Mouse (Mus musculus) neural tube, embryonic 13.5 days (tissue): ENCODE results near the gene Gm4450. TPM values are rescaled to one million over a fixed set of nuclear protein-coding genes. Genes with fewer than 3 reads are reported as not detected.
"Not testable (repeated sequence)": the region's sequence is repeated elsewhere in the genome, so short reads cannot be mapped to it uniquely, and the experiment has no call there.

Source experiments
- ATAC-seq: fragments of 200-750 bp; cut with Nextera tagmentation; 2 replicates; pipeline ENCODE4 v1.8.0; 2017; ENCODE audit warnings: low read depth, mild to moderate bottlenecking, moderate TSS enrichment, moderate library complexity
- H3K27ac ChIP-seq: fragments of 300-500 bp; sonication (generic); replicated peaks from 2 replicates; pipeline ENCODE4 v1.5.1; 2015; ENCODE audit warnings: moderate library complexity, mild to moderate bottlenecking, inconsistent platforms
- H3K27me3 ChIP-seq: fragments of 300-500 bp; sonication (generic); 2 replicates; pipeline ENCODE4 v1.6.1; 2015; ENCODE audit warnings: mild to moderate bottlenecking, inconsistent platforms
- H3K36me3 ChIP-seq: fragments of 300-500 bp; sonication (generic); 2 replicates; pipeline ENCODE4 v1.6.1; 2015; ENCODE audit warnings: mild to moderate bottlenecking, inconsistent platforms
- H3K4me1 ChIP-seq: fragments of 300-500 bp; sonication (generic); replicated peaks from 2 replicates; pipeline ENCODE4 v1.6.1; 2015; ENCODE audit warnings: inconsistent platforms
- H3K4me2 ChIP-seq: fragments of 300-500 bp; sonication (generic); 2 replicates; pipeline ENCODE4 v1.6.1; 2015; ENCODE audit warnings: inconsistent platforms, mild to moderate bottlenecking, moderate library complexity
- H3K4me3 ChIP-seq: fragments of 300-500 bp; sonication (generic); 2 replicates; pipeline ENCODE4 v1.5.1; 2015; ENCODE audit warnings: mild to moderate bottlenecking, inconsistent platforms
- H3K9ac ChIP-seq: fragments of 300-500 bp; sonication (generic); 2 replicates; pipeline ENCODE4 v1.6.1; 2015; ENCODE audit warnings: moderate library complexity, mild to moderate bottlenecking, inconsistent platforms
- H3K9me3 ChIP-seq: fragments of 300-500 bp; sonication (generic); 2 replicates; pipeline ENCODE4 v1.6.1; 2016; ENCODE audit warnings: inconsistent platforms
- WGBS: fragments of 180-500 bp; shearing (Covaris S2); methylation state at CpG from one replicate; pipeline ENCODE4 v1.1.7; 2015; 5-methylcytosine and 5-hydroxymethylcytosine counted together
- polyA plus RNA-seq: library from polyadenylated mRNA; unstranded; fragments of >200 nt; fragmentation: Nextera tagmentation; extraction: Ambion mirVana; gene quantifications from 2 replicates; pipeline ENCODE4 v1.2.1, GENCODE M21; 2015

The Gm4450 gene
- not detected in 2 replicates for polyA plus RNA-seq

GRCm38 (mm10) chr3:98457026-98457425 is at the start of gene Gm4450:
TSS of gene Gm4450 (minus strand) at chr3:98457126.
- not testable (repeated sequence) for ATAC-seq, H3K9me3 ChIP-seq, H3K4me2 ChIP-seq, H3K27me3 ChIP-seq, H3K4me3 ChIP-seq, H3K36me3 ChIP-seq, H3K9ac ChIP-seq, H3K4me1 ChIP-seq, H3K27ac ChIP-seq
- WGBS: no CpG with 5 or more reads among the region's 1 CpGs

GRCm38 (mm10) chr3:98497401-98497800 is 40.5 kb upstream of the Gm4450 start:
- not testable (repeated sequence) for H3K36me3 ChIP-seq, H3K4me2 ChIP-seq, H3K27ac ChIP-seq, ATAC-seq, H3K4me1 ChIP-seq, H3K9ac ChIP-seq, H3K27me3 ChIP-seq, H3K9me3 ChIP-seq, H3K4me3 ChIP-seq

- not testable (repeated sequence) for H3K9me3 ChIP-seq
Observed at GRCm38 (mm10) chr3:98496762-98497161, 39.8 kb upstream of the Gm4450 start.

GRCm38 (mm10) chr3:98495055-98495454 is 38.1 kb upstream of the Gm4450 start:
- H3K27ac ChIP-seq, H3K9ac ChIP-seq, H3K4me1 ChIP-seq, H3K9me3 ChIP-seq, H3K36me3 ChIP-seq, H3K4me3 ChIP-seq, H3K4me2 ChIP-seq, ATAC-seq, H3K27me3 ChIP-seq: not testable (repeated sequence)

More at GRCm38 (mm10) chr3:98496762-98497161, 39.8 kb upstream of the Gm4450 start:
- H3K4me2 ChIP-seq, H3K9ac ChIP-seq, H3K27ac ChIP-seq, H3K27me3 ChIP-seq, H3K36me3 ChIP-seq, H3K4me3 ChIP-seq, ATAC-seq, H3K4me1 ChIP-seq: not testable (repeated sequence)
- WGBS: no CpG with 5 or more reads among the region's 2 CpGs

GRCm38 (mm10) chr3:98494184-98494583 is 37.3 kb upstream of the Gm4450 start:
- H3K9me3 ChIP-seq, ATAC-seq, H3K9ac ChIP-seq, H3K36me3 ChIP-seq, H3K4me2 ChIP-seq, H3K4me3 ChIP-seq, H3K4me1 ChIP-seq, H3K27ac ChIP-seq, H3K27me3 ChIP-seq: not testable (repeated sequence)

- not testable (repeated sequence) for ATAC-seq, H3K9me3 ChIP-seq
Observed at GRCm38 (mm10) chr3:98471499-98471898, 14.6 kb upstream of the Gm4450 start.

GRCm38 (mm10) chr3:98471057-98471456 is 14.1 kb upstream of the Gm4450 start:
- H3K4me1 ChIP-seq, H3K27me3 ChIP-seq, H3K36me3 ChIP-seq, H3K27ac ChIP-seq, H3K4me3 ChIP-seq, H3K4me2 ChIP-seq, H3K9me3 ChIP-seq, ATAC-seq, H3K9ac ChIP-seq: not testable (repeated sequence)
- WGBS: no CpG with 5 or more reads among the region's 1 CpGs

More at GRCm38 (mm10) chr3:98471499-98471898, 14.6 kb upstream of the Gm4450 start:
- not testable (repeated sequence) for H3K4me2 ChIP-seq, H3K4me1 ChIP-seq, H3K4me3 ChIP-seq, H3K27me3 ChIP-seq, H3K27ac ChIP-seq, H3K36me3 ChIP-seq, H3K9ac ChIP-seq

- not testable (repeated sequence) for H3K9me3 ChIP-seq, H3K4me3 ChIP-seq, H3K4me2 ChIP-seq, H3K36me3 ChIP-seq, ATAC-seq, H3K9ac ChIP-seq, H3K4me1 ChIP-seq, H3K27me3 ChIP-seq, H3K27ac ChIP-seq
- 55% methylated on average over 1 of the region's 2 CpGs for WGBS
Observed at GRCm38 (mm10) chr3:98469323-98469722, 12.4 kb upstream of the Gm4450 start.

GRCm38 (mm10) chr3:98453786-98454185 is 3.1 kb downstream of the Gm4450 start:
- H3K27ac ChIP-seq, H3K9me3 ChIP-seq, ATAC-seq, H3K4me2 ChIP-seq, H3K4me3 ChIP-seq, H3K36me3 ChIP-seq, H3K27me3 ChIP-seq, H3K4me1 ChIP-seq, H3K9ac ChIP-seq: not testable (repeated sequence)
- WGBS: 78% methylated on average over 5 of the region's 5 CpGs

GRCm38 (mm10) chr3:98443924-98444323 is 13.0 kb downstream of the Gm4450 start:
- not testable (repeated sequence) for H3K4me2 ChIP-seq, H3K9me3 ChIP-seq, H3K27ac ChIP-seq, ATAC-seq, H3K4me1 ChIP-seq, H3K9ac ChIP-seq, H3K4me3 ChIP-seq, H3K36me3 ChIP-seq, H3K27me3 ChIP-seq
- WGBS: 55% methylated on average over 1 of the region's 1 CpGs

GRCm38 (mm10) chr3:98443149-98443779 is 13.7 kb downstream of the Gm4450 start:
- WGBS: 8% methylated on average over 3 of the region's 3 CpGs
- H3K9ac ChIP-seq, H3K36me3 ChIP-seq, H3K4me2 ChIP-seq, H3K27me3 ChIP-seq, H3K4me1 ChIP-seq, H3K9me3 ChIP-seq, H3K4me3 ChIP-seq, H3K27ac ChIP-seq: not testable (repeated sequence)
- peak; percentile 36; the same call in 1 of the 2 replicates for ATAC-seq

GRCm38 (mm10) chr3:98442245-98442644 is 14.7 kb downstream of the Gm4450 start:
- WGBS: 45% methylated on average over 3 of the region's 3 CpGs
- not testable (repeated sequence) for H3K27me3 ChIP-seq, H3K4me3 ChIP-seq, ATAC-seq, H3K36me3 ChIP-seq, H3K27ac ChIP-seq, H3K9me3 ChIP-seq, H3K9ac ChIP-seq, H3K4me1 ChIP-seq, H3K4me2 ChIP-seq

- WGBS: 89% methylated on average over 1 of the region's 1 CpGs
Observed at GRCm38 (mm10) chr3:98435030-98435429, 21.9 kb downstream of the Gm4450 start.

More at GRCm38 (mm10) chr3:98435030-98435429, 21.9 kb downstream of the Gm4450 start:
- Histone ChIP-seq H3K27ac (no peak overlapping the region), H3K4me3 (no peak overlapping the region), H3K4me1 (no peaks in the 10 kb centered on the region), H3K9me3 (no peaks in the 10 kb centered on the region), H3K27me3 (no peaks in the 10 kb centered on the region), H3K4me2 (no peak overlapping the region), H3K36me3 (no peaks in the 10 kb centered on the region), H3K9ac (no peak overlapping the region)
- ATAC-seq: no peak
